Mouse (Mus musculus) liver, embryonic 14.5 days (tissue): Measurements from ENCODE around the gene Tas1r1.

Source experiments
- CTCF ChIP-seq: IDR thresholded peaks from 2 replicates; pipeline ENCODE4 v1.5.1; 2016; ENCODE audit warnings: antibody characterized with exemption, low read depth, control low read depth
- EP300 ChIP-seq: IDR thresholded peaks from 2 replicates; pipeline ENCODE4 v1.6.1; 2016; ENCODE audit warnings: antibody characterized with exemption, low read depth

- TF ChIP-seq CTCF (no peak), EP300 (no peak)
Observed at GRCm38 (mm10) chr4:151993035-151993434, 45.3 kb downstream of the Tas1r1 start.
